19 mouse cellular contexts compared by ENCODE assay signal in the genomic region with DNA sequence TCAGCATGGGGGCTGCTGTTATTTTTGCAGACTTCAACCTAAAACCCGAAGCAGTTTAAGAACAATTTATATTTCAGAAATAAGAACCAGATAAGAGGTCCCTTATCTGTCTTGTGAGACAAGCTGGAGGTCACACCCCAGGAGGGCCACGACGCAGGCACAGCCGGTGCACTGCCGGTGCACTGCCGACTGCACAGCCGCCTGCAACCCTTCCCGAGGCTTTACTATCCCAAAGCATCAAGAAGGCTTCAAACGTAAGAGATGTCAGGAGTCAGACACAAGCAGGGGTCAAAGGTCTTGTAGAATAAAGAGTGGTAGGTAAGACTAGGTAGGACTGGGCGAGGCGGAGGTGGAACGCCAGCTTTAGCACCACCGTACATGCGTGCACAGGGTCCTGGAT. TPM values are rescaled to one million over a fixed set of nuclear protein-coding genes. Genes with fewer than 3 reads are reported as not detected.
"Had no signal": no experiment of that assay in that cellular context is flagged by ENCODE, and none has a peak within 500 bp of the region (broad histone marks: within the 10 kb centered on the region; RNA-seq: fewer than 3 reads in every experiment).

No protein-coding gene starts in this region.

- H3K4me1 ChIP-seq: limb, embryonic 12.5 days; midbrain, embryonic 10.5 days; neural tube, embryonic 12.5 days had no signal

- H3K9me3 ChIP-seq: limb, embryonic 12.5 days; midbrain, embryonic 10.5 days; neural tube, embryonic 12.5 days had no signal

- H3K9ac ChIP-seq: limb, embryonic 12.5 days; neural tube, embryonic 12.5 days had no signal

- H3K4me3 ChIP-seq: layer of hippocampus, adult 2 months; limb, embryonic 12.5 days; midbrain, embryonic 10.5 days; neural tube, embryonic 12.5 days had no signal

- ATAC-seq: hindbrain, embryonic 16.5 days; inflammation-experienced regulatory T-cells, adult 6 months had no signal

- H3K4me2 ChIP-seq: limb, embryonic 12.5 days; neural tube, embryonic 12.5 days had no signal

- DNase-seq: kidney, postnatal 10 days; kidney, postnatal 4 days; lung, adult 18-20 months; midbrain, embryonic 14.5 days; thymus, adult 2 months; thymus, postnatal 25 days had no signal

- H3K27me3 ChIP-seq: limb, embryonic 12.5 days; neural tube, embryonic 12.5 days had no signal

- H3K27ac ChIP-seq: layer of hippocampus, adult 2 months; limb, embryonic 12.5 days; midbrain, embryonic 10.5 days; neural tube, embryonic 12.5 days; stomach, postnatal 0 days had no signal

RNA-seq across cellular contexts. Expression of a gene that starts 19.6 kb away (rescaled TPM):
- total RNA-seq: layer of hippocampus, adult 2 months; left cerebral cortex, postnatal 36 days; neutrophil, adult 5-6 weeks had no signal
- polyA plus RNA-seq: midbrain, embryonic 14.5 days; urinary bladder, adult 2 months had no signal

RNA-seq across cellular contexts. Expression of a gene that starts 38.0 kb away (rescaled TPM):
- total RNA-seq: layer of hippocampus, adult 2 months; layer of hippocampus, postnatal 10 days; left cerebral cortex, postnatal 36 days; neutrophil, adult 5-6 weeks had no signal
- polyA plus RNA-seq: hindbrain, embryonic 16.5 days; inflammation-experienced regulatory T-cells, adult 6 months; limb, embryonic 12.5 days; lung, embryonic 16.5 days; midbrain, embryonic 10.5 days; midbrain, embryonic 14.5 days; stomach, postnatal 0 days; thymus, adult 2 months; urinary bladder, adult 2 months had no signal

RNA-seq across cellular contexts. Expression of a gene that starts 49.3 kb away (rescaled TPM):
- total RNA-seq: neutrophil, adult 5-6 weeks had no signal
- polyA plus RNA-seq: hindbrain, embryonic 16.5 days; inflammation-experienced regulatory T-cells, adult 6 months; kidney, embryonic 14.5 days; limb, embryonic 12.5 days; lung, embryonic 16.5 days; midbrain, embryonic 10.5 days; midbrain, embryonic 14.5 days; stomach, postnatal 0 days; thymus, adult 2 months; urinary bladder, adult 2 months had no signal

RNA-seq across cellular contexts. Expression of a gene that starts 49.4 kb away (rescaled TPM):
- total RNA-seq: layer of hippocampus, adult 2 months; layer of hippocampus, postnatal 10 days; left cerebral cortex, postnatal 36 days; neutrophil, adult 5-6 weeks had no signal
- polyA plus RNA-seq: hindbrain, embryonic 16.5 days; midbrain, embryonic 10.5 days; midbrain, embryonic 14.5 days; stomach, postnatal 0 days; thymus, adult 2 months; urinary bladder, adult 2 months had no signal
